Mouse (Mus musculus): Measurements from ENCODE around the gene Dzip1. TPM values are rescaled to one million over a fixed set of nuclear protein-coding genes. Genes with fewer than 3 reads are reported as not detected.

Dzip1 gene
- polyA plus RNA-seq, 1 experiment from 2014 or later: 94.5 TPM

DNA sequence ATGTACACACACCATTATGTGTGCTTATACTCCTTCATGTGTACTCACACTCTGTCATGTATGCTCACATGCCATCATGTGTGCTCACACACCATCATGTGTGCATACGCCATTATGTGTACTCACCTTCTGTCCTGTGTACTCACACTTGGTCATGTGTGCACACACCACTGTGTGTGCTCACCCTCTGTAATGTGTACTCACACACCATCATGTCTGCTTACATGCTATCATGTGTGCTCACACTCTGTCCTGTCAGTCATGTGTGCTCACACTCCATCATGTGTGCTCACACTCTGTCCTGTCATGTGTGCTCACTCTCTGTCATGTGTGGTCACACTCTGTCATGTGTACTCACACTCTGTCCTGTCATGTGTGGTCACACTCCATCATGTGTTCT, 85.2 kb downstream of the Dzip1 start:
- no peak overlapping the region for H3K4me3 ChIP-seq (replicated peaks; ENCODE audit: low read depth, low read length)
- DNase-seq: no peak
- no peaks in the 10 kb centered on the region for H3K4me1 ChIP-seq (ENCODE audit: control insufficient read depth, insufficient read depth, low read length)
- no peak overlapping the region for H3K4me2 ChIP-seq (ENCODE audit: low read length)
- WGBS: 97% methylated on average over 1 of the region's 1 CpGs
- no peaks in the 10 kb centered on the region for H3K27me3 ChIP-seq (ENCODE audit: control insufficient read depth, insufficient read depth, low read length)
- H3K9me3 ChIP-seq (ENCODE audit: control insufficient read depth, low read length): no peaks in the 10 kb centered on the region
- no peaks in the 10 kb centered on the region for H3K36me3 ChIP-seq (ENCODE audit: control insufficient read depth, insufficient read depth, low read length)
- no peak for ATAC-seq (ENCODE audit: low FRiP score, low TSS enrichment)
- no peak overlapping the region for H3K9ac ChIP-seq (replicated peaks; ENCODE audit: low read length)
- no peak overlapping the region for H3K27ac ChIP-seq (replicated peaks; ENCODE audit: low read depth, low read length)

DNA sequence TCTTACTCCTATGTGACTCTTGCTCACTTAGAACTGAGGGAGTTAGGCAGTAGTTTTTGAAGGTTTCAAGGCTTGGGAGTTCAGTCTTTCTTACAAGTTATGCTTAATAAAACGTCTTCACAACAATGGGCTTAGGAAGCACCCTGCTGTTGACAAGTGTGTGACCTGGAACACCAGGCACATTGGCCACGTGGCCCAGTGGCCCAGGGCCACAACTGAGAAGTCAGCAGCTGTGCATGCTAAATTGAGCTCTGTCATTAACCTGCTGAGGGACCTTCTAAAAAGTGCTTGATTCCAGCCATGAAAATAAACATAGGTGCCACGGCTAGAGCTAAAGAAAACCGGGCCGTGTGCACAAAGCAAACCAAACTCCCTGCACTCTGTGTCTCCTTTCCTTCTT, 85.8 kb downstream of the Dzip1 start:
- WGBS: 50% methylated on average over 5 of the region's 5 CpGs

DNA sequence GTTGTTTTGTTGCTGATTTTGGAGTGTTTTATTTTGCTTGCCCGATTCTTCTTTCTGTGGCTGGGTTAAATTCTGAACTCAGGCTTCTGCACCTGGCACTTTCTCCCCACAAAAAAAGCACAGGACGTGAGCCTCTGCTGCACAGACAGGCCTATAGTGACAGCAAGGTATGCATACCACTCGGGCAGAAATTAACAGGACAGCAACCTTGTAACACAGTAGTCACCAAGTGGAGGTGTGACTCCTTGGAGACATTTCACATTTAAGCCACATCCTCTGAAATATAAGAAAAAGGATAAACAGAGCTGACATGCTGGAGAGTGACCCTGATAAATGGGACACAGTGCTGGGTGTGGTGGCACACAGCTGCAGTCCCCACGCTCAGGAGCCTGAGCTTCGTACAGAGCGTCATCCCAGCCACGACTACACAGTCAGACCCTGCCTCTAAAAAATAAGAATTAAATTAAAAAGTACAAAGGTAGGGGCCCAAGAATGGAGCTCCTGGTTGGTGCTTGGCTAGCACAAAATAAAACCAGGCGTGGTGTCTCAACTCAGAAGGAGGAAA, 86.6 kb downstream of the Dzip1 start:
- no peaks in the 10 kb centered on the region for H3K27me3 ChIP-seq (ENCODE audit: control insufficient read depth, insufficient read depth, low read length)
- ATAC-seq (ENCODE audit: low FRiP score, low TSS enrichment) (no peak), DNase-seq (no peak)
- no peak overlapping the region for H3K4me2 ChIP-seq (ENCODE audit: low read length)
- no peak overlapping the region for H3K9ac ChIP-seq (replicated peaks; ENCODE audit: low read length)
- no peaks in the 10 kb centered on the region for H3K4me1 ChIP-seq (ENCODE audit: control insufficient read depth, insufficient read depth, low read length)
- H3K27ac ChIP-seq (replicated peaks; ENCODE audit: low read depth, low read length): no peak overlapping the region
- no peak overlapping the region for H3K4me3 ChIP-seq (replicated peaks; ENCODE audit: low read depth, low read length)
- 79% methylated on average over 8 of the region's 8 CpGs for WGBS
- H3K36me3 ChIP-seq (ENCODE audit: control insufficient read depth, insufficient read depth, low read length): no peaks in the 10 kb centered on the region
- H3K9me3 ChIP-seq (ENCODE audit: control insufficient read depth, low read length): no peaks in the 10 kb centered on the region

More for the DNA sequence above, 85.8 kb downstream of the Dzip1 start:
- no peak overlapping the region for H3K27ac ChIP-seq (replicated peaks; ENCODE audit: low read depth, low read length)
- no peak overlapping the region for H3K4me2 ChIP-seq (ENCODE audit: low read length)
- H3K36me3 ChIP-seq (ENCODE audit: control insufficient read depth, insufficient read depth, low read length): no peaks in the 10 kb centered on the region
- H3K4me3 ChIP-seq (replicated peaks; ENCODE audit: low read depth, low read length): no peak overlapping the region
- DNase-seq (no peak), ATAC-seq (ENCODE audit: low FRiP score, low TSS enrichment) (no peak)
- H3K4me1 ChIP-seq (ENCODE audit: control insufficient read depth, insufficient read depth, low read length): no peaks in the 10 kb centered on the region
- no peaks in the 10 kb centered on the region for H3K9me3 ChIP-seq (ENCODE audit: control insufficient read depth, low read length)
- no peaks in the 10 kb centered on the region for H3K27me3 ChIP-seq (ENCODE audit: control insufficient read depth, insufficient read depth, low read length)
- no peak overlapping the region for H3K9ac ChIP-seq (replicated peaks; ENCODE audit: low read length)

GRCm38 (mm10) chr14:118836754-118837153, 88.5 kb downstream of the Dzip1 start:
- Histone ChIP-seq H3K36me3 (ENCODE audit: control insufficient read depth, insufficient read depth, low read length) (no peaks in the 10 kb centered on the region), H3K9me3 (ENCODE audit: control insufficient read depth, low read length) (no peaks in the 10 kb centered on the region), H3K4me3 (replicated peaks; ENCODE audit: low read depth, low read length) (no peak overlapping the region), H3K27me3 (ENCODE audit: control insufficient read depth, insufficient read depth, low read length) (no peaks in the 10 kb centered on the region), H3K9ac (replicated peaks; ENCODE audit: low read length) (no peak overlapping the region), H3K4me1 (ENCODE audit: control insufficient read depth, insufficient read depth, low read length) (no peaks in the 10 kb centered on the region), H3K4me2 (ENCODE audit: low read length) (no peak overlapping the region), H3K27ac (replicated peaks; ENCODE audit: low read depth, low read length) (no peak overlapping the region)
- no peak for DNase-seq
- 92% methylated on average over 7 of the region's 7 CpGs for WGBS
- ATAC-seq (ENCODE audit: low FRiP score, low TSS enrichment): no peak

DNA sequence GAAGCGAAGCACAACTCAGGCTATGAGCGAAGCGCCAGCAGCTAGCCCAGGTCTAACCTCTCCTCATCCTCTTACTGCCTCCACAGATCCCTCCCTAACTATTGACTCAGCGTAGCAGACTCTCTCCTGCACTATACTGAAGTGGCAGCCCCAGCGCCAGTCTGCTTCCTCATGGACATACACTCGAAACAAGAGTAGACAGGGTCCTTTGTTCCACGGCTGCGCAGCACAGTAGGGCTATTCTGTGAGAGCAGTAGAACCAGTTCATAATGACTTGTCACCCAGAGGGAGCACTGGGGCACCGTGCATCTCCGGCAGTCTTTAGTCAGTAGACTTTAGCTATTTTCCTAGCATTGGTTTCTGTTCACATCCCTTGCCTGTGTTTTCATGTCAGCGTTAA, 89.1 kb downstream of the Dzip1 start:
- H3K27me3 ChIP-seq (ENCODE audit: control insufficient read depth, insufficient read depth, low read length): no peaks in the 10 kb centered on the region
- H3K9ac ChIP-seq (replicated peaks; ENCODE audit: low read length): no peak overlapping the region
- no peaks in the 10 kb centered on the region for H3K36me3 ChIP-seq (ENCODE audit: control insufficient read depth, insufficient read depth, low read length)
- H3K4me1 ChIP-seq (ENCODE audit: control insufficient read depth, insufficient read depth, low read length): no peaks in the 10 kb centered on the region
- WGBS: 88% methylated on average over 11 of the region's 11 CpGs
- no peaks in the 10 kb centered on the region for H3K9me3 ChIP-seq (ENCODE audit: control insufficient read depth, low read length)
- H3K4me3 ChIP-seq (replicated peaks; ENCODE audit: low read depth, low read length): no peak overlapping the region
- no peak for DNase-seq
- H3K4me2 ChIP-seq (ENCODE audit: low read length): no peak overlapping the region
- no peak overlapping the region for H3K27ac ChIP-seq (replicated peaks; ENCODE audit: low read depth, low read length)
- ATAC-seq (ENCODE audit: low FRiP score, low TSS enrichment): no peak

GRCm38 (mm10) chr14:118834313-118834712, 90.9 kb downstream of the Dzip1 start:
- Histone ChIP-seq H3K4me3 (replicated peaks; ENCODE audit: low read depth, low read length) (no peak overlapping the region), H3K9me3 (ENCODE audit: control insufficient read depth, low read length) (no peaks in the 10 kb centered on the region), H3K4me1 (ENCODE audit: control insufficient read depth, insufficient read depth, low read length) (no peaks in the 10 kb centered on the region), H3K4me2 (ENCODE audit: low read length) (no peak overlapping the region), H3K27me3 (ENCODE audit: control insufficient read depth, insufficient read depth, low read length) (no peaks in the 10 kb centered on the region), H3K36me3 (ENCODE audit: control insufficient read depth, insufficient read depth, low read length) (no peaks in the 10 kb centered on the region), H3K27ac (replicated peaks; ENCODE audit: low read depth, low read length) (no peak overlapping the region), H3K9ac (replicated peaks; ENCODE audit: low read length) (no peak overlapping the region)
- DNase-seq: no peak
- ATAC-seq (ENCODE audit: low FRiP score, low TSS enrichment): no peak
- WGBS: 17% methylated on average over 7 of the region's 7 CpGs

- Histone ChIP-seq H3K36me3 (ENCODE audit: control insufficient read depth, insufficient read depth, low read length) (no peaks in the 10 kb centered on the region), H3K27me3 (ENCODE audit: control insufficient read depth, insufficient read depth, low read length) (no peaks in the 10 kb centered on the region), H3K4me2 (ENCODE audit: low read length) (no peak overlapping the region), H3K27ac (replicated peaks; ENCODE audit: low read depth, low read length) (no peak overlapping the region), H3K9me3 (ENCODE audit: control insufficient read depth, low read length) (no peaks in the 10 kb centered on the region), H3K4me1 (ENCODE audit: control insufficient read depth, insufficient read depth, low read length) (no peaks in the 10 kb centered on the region), H3K9ac (replicated peaks; ENCODE audit: low read length) (no peak overlapping the region), H3K4me3 (replicated peaks; ENCODE audit: low read depth, low read length) (no peak overlapping the region)
- DNase-seq: no peak
- no peak for ATAC-seq (ENCODE audit: low FRiP score, low TSS enrichment)
- 82% methylated on average over 6 of the region's 6 CpGs for WGBS
Observed at GRCm38 (mm10) chr14:118833241-118833640, 92.0 kb downstream of the Dzip1 start.

- H3K36me3 ChIP-seq (ENCODE audit: control insufficient read depth, insufficient read depth, low read length): no peaks in the 10 kb centered on the region
- H3K27ac ChIP-seq (replicated peaks; ENCODE audit: low read depth, low read length): no peak overlapping the region
- H3K9ac ChIP-seq (replicated peaks; ENCODE audit: low read length): no peak overlapping the region
- H3K9me3 ChIP-seq (ENCODE audit: control insufficient read depth, low read length): no peaks in the 10 kb centered on the region
- no peaks in the 10 kb centered on the region; the same call in 1 of the 2 replicates for H3K4me1 ChIP-seq (ENCODE audit: control insufficient read depth, insufficient read depth, low read length)
- 80% methylated on average over 4 of the region's 4 CpGs for WGBS
- H3K27me3 ChIP-seq (ENCODE audit: control insufficient read depth, insufficient read depth, low read length): no peaks in the 10 kb centered on the region
- H3K4me2 ChIP-seq (ENCODE audit: low read length): no peak overlapping the region
- DNase-seq (no peak), ATAC-seq (ENCODE audit: low FRiP score, low TSS enrichment) (no peak)
- no peak overlapping the region for H3K4me3 ChIP-seq (replicated peaks; ENCODE audit: low read depth, low read length)
Observed at GRCm38 (mm10) chr14:118831597-118831996, 93.7 kb downstream of the Dzip1 start.

GRCm38 (mm10) chr14:118829331-118830095, 95.7 kb downstream of the Dzip1 start:
- no peaks in the 10 kb centered on the region for H3K36me3 ChIP-seq (ENCODE audit: control insufficient read depth, insufficient read depth, low read length)
- DNase-seq (no peak), ATAC-seq (ENCODE audit: low FRiP score, low TSS enrichment) (no peak)
- 95% methylated on average over 11 of the region's 11 CpGs for WGBS
- no peaks in the 10 kb centered on the region for H3K9me3 ChIP-seq (ENCODE audit: control insufficient read depth, low read length)
- no peak overlapping the region for H3K4me3 ChIP-seq (replicated peaks; ENCODE audit: low read depth, low read length)
- H3K4me2 ChIP-seq (ENCODE audit: low read length): no peak overlapping the region
- no peak overlapping the region for H3K9ac ChIP-seq (replicated peaks; ENCODE audit: low read length)
- H3K4me1 ChIP-seq (ENCODE audit: control insufficient read depth, insufficient read depth, low read length): no peaks in the 10 kb centered on the region; the same call in 1 of the 2 replicates
- no peaks in the 10 kb centered on the region for H3K27me3 ChIP-seq (ENCODE audit: control insufficient read depth, insufficient read depth, low read length)
- no peak overlapping the region for H3K27ac ChIP-seq (replicated peaks; ENCODE audit: low read depth, low read length)

Data from midbrain, embryonic 14.5 days (tissue).